Mouse (Mus musculus) c-Kit-positive CD71-positive TER-119-positive erythroid progenitor cells, embryonic 14.5 days (primary cell): ENCODE measurements around the gene Slc6a11.

Experiments
- DNase-seq: peaks from one replicate; pipeline ENCODE4 v3.0.0-alpha.2; 2013; ENCODE audit warnings: low spot score

The Slc6a11 gene

DNA sequence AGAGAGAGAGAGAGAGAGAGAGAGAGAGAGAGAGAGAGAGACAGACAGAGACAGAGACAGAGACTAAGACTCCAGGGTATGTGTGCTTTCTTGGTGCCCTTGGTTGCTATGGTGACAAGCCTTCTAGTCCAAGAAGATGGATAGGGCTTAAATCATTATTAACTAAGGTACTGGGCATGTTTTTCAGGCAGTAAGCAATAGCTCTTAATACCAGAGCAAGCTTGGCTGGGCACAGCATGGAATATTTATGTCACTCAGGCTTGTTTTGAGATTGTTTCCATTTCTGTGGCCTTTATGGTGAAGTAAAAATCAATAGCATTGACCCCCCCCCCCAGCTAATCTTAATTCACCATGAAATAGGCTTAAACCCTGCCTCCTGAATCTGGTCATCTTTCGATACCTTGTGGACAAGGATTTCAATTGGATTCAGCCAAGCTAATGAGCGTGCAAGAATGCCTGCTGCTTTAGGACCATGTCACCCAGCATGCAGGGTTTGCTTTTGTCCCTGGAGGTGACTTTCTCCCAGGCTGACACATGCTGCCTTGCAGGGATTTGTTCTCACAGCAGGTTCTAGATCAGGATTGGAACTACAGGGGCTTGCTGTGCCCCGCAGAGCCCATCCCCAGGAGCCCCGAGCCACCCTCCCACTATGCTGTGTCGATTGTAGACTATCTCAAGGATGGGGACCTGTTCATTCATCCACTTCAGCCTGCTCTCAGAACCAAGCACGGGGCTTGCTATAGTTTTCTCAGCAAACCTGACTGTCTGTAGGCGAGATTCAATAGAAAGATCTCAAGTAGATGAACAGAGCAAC, 51.5 kb downstream of the Slc6a11 start:
- DNase-seq = no peak

DNA sequence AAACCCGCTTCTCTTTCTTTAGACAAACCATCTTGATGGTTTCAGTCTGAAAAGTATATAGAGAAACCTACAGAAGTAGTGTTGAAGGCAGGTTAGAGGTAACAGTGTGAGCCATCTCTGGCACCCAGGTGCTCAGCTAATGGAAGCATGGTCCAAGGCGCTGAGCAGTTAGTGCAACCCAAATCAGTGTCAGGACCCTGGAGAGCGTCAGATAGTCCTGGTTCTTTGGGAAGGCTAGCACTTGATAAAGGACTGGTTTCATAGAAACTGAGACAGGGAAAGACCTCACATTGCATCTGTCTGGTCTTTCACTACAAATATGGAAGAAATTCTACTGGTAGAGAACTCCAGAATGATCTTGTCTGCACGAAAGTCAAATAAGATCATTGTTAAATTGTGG, 56.1 kb downstream of the Slc6a11 start:
- DNase-seq = no peak

DNA sequence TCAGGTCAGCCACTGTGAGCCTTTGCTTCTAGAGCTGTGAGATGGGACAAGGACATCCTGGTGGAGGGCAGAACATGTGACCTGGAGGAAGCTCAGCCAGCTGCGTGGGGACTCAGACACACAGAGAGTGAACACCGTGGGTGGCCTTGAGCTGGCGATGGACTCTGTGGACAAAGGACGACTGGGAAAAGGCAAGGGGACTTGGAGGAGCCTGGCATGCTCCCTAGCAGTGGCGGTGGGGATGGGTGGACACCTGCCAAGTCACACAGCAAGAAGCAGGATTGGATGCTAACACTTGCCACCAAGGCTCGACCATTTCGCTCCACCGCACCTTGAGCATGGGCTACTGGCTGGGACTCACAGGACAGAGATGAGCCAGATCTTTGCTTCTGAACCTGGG, 57.8 kb downstream of the Slc6a11 start:
- no peak for DNase-seq

DNA sequence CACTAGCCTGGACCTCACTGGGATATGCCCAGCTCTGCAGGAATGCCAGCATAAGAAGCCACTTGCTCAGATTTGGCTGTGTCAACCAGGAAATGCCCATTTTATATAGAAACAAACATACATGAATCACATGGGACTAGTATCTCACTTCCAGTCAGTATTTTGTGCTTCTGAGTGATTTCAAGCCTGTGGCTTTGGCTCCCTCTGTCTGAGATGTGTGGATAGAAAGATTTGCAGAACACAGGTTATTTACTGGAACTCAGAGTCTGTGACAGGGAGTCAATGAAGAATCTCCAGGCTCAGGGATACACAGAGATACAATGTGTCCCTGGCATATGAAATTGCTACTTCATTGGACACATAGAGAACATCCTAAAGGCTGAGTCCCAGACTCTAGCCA, 65.0 kb downstream of the Slc6a11 start:
- DNase-seq = no peak

DNA sequence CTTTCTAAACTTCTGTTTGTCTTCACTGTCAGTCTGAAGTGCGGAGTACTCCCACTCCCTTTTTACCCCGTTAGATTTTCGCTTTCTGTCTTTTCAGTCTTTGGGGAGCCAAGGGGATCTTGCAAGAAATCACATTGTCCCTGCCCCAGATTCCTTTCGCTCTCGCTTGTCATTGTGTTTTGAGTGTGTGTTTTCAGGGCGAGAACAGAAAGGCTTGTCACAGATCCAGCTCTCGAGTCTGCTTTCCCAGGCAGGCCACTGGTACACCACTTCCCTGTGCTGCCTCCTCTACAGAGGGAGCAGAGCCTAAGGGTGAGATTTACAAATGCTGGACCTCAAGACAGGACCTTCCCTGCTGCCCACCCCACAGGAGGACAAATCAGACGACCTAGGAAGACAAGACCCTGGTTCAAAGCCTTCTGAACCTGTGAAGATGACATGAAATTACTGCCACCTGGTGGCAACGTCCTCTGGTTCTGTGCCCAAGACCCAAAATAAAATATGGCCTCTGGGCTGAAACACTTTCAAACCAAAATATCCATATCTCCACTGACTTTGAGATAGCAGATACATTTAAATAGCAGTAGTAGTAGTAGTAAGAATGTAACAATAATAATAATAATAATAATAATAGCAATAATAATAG, 68.3 kb downstream of the Slc6a11 start:
- no peak for DNase-seq

DNA sequence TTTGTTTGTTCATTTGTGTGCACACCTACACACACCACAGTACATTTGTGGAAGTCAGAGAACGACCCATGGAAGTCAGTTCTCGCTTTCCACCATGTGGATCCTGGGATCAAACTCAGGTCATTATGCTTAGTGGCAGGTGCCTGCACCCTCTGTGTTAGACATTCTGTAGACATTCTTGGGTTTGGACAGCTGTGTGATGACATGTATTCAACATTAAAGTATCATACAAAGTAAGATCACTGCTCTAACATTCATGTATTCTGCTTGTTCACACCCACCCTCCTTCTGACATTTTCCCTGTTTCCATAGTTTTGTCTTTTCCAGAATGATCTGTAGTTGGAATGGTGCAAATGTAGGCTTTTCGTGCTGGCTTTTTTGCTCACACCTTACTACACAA, 73.5 kb downstream of the Slc6a11 start:
- no peak for DNase-seq

DNA sequence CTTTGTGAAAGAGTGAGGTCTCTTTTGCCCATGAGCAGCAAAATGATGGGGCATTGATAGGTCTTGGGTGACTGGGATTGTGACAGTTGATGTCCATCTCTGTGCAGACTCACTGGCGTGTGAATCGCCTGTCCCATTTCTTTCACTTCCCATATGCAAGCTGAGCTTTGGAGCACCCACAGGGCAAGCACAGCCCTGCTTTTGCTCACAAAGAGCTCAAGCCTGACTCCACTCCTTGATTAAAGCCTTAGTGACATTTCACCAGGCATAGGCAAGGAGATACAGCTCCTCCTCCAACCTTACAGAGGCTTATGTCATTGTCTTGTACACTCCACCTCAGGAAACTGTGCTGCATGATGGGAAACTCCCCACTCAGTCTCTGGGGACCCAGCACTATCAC, 77.3 kb downstream of the Slc6a11 start:
- DNase-seq = no peak

DNA sequence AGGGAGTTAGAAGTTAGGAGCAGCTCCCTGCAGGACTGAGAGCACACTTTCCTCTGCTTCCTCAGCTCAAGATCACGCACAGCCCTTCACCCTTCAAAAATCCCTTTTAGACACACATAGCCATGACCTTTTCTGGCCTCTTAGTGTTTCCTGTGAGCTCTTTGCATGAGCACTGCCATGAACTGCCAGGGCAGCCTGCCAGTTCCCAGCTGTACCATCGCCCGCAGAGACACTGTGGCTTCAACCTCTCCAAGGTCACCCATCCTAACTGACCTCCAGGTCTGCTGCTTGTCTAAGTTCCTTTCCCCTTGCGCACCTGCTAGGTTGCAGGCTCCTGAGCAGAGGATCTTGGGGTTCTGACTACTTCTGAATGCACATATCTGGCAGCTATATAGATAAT, 83.4 kb downstream of the Slc6a11 start:
- DNase-seq = no peak

DNA sequence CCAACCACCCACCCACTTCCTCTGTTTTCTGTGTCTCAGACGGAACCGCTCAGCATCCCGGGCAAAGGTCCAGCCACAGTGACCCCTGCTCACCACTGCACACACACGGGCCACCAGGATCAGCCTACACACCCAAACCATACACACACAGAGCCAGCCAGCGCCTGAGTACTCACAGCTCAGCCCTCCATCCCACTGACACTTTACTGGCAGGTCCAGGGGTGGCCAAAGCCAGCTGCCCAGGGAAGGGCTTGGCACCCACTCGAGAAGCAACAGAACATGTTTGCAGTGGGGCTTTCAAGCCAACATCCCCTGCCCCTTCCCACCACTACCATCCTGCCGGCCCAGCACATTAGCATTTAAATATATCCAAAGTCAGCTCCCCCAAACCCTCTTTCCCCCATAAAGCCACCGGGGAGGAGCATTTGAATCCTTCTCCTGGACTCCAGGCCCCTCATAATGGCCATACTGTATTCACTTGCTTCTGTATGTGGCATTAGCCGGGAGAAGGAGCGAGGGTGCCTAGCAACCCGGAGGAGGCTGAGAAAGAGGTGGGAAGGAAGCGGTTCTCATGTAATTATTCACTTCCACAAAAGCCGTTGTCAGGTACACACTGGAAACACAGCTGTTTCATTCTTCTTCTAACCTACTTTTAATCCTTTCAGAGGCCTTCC, 85.8 kb downstream of the Slc6a11 start:
- no peak for DNase-seq

DNA sequence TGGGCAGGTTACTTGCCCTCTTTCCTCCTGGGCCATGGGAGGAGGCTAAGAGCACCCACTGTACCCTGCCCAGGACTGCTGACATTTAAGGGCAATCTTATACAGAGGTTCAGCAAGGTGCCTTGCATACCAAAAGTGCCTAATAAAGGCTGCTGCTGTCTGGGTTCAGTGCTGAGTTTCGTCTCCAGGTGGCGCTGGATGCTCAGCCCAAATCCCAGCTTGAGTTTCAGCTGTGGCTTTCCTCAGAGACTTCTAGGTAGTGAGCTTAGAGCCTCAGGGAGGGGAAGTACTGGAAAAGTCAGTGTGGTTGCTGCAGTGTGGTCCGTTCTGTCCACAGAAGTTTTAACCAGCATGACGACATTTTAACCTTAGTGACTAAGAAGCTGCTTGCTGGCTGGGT, 93.4 kb downstream of the Slc6a11 start:
- DNase-seq = no peak

DNA sequence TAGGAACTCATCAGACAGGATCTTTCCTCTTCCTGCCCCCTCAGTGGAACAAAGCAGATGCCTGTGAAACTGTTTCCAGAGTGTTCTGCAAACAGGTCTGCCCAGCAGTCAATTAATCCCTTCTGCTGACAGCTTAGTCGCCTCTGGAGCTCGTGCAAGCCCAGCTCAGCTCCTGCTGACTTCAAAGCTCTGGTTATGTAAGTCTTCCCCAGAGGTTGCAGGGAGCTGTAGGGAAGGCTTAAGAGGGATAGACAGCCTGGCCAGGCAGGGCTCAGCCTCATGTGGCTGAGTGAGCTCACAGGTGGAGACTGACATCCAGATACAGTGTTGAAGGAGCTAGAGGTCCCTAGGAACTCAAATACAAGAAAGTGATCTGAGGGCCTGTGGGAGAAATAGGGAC, 96.3 kb downstream of the Slc6a11 start:
- DNase-seq = no peak

DNA sequence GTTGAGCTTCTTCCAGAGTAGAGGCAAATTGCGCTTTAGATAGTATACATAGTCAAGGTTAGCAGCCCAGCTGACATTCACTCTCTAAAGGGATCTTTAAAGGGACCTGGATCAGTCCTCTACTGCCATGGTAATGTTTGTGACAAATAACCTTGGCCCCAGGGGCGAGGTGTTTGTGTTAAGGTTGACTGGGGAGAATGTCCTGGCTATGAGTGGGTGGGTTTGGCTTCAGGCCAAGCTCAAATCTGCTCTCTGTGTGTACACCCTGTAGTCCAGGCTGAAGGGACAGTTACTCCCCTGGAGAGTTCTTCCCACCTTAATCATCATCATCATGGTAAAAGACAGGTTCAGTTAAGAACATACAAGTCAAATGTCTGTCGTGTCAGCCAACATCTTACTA, 97.2 kb downstream of the Slc6a11 start:
- DNase-seq = no peak

DNA sequence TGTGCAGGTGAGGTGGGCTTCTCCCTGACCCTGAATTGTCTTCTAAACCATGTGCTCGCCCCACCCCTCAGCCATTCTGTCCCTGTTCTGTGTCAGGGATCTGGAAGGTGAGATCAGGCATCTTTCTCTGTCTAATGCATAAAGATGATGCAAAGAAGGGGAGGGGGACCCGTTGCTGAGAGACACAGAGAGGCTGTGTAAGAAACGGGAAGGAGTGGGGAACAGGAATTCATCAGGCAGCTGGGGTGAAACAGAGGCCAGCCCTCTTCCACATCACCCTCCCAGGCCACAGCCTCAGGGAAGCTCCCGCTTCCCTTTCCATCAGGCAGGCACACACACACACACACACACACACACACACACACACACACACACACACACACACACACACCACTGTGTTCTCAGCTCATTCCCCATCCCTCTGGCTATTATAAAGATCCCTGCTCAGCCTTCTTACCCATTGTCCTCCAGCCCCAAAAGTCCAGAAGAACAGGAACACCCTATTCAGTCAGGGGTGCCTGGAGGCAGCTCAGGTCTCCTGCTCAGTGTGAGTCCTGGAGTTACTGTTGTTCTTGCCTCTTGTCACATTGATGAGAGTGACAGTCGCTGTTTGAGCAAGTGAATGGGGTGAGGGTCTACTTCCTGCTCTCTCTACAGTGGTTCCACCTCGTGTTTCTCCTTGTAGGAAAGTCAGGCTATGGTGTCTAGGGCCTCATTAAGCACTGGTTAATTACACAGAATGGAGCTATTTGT, 108.0 kb downstream of the Slc6a11 start:
- no peak for DNase-seq

DNA sequence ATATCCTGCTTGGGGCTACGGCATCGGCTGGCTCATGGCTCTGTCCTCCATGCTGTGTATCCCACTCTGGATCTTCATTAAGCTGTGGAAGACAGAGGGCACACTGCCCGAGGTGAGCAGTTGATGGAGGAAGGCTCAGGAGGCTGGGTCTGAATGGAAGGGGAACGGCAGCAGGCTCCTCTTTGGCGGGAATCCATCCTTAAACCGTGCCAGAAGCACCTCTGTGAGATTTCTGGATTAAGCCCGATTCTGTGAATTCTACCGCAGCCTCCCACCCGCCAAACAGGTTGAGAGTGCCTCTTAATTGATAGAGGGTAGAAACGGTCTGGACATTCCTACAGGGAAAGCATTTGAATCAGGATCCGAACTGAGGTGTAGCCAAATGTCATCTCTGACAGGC, 114.6 kb downstream of the Slc6a11 start:
- no peak for DNase-seq

DNA sequence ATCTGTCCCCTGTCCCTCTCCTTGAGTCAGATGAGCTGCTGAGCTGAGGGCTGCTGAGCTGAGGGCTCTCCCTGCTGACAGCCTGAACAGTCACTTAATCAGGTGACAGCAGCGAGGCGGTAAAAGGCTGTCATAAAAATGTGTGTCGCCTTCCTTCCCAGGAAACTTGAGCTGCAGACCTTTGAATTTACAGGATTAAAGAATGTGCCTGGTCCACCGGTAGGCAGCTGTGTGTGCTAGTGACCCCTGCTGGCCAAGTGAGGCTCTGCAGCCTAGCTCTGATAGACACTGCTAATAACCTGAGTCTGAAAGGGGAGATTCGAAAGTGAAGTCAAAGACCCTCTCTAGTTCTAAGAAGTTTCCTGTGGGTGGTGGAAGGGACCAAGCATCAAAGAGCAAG, 119.3 kb downstream of the Slc6a11 start:
- peak; percentile 23 for DNase-seq

DNA sequence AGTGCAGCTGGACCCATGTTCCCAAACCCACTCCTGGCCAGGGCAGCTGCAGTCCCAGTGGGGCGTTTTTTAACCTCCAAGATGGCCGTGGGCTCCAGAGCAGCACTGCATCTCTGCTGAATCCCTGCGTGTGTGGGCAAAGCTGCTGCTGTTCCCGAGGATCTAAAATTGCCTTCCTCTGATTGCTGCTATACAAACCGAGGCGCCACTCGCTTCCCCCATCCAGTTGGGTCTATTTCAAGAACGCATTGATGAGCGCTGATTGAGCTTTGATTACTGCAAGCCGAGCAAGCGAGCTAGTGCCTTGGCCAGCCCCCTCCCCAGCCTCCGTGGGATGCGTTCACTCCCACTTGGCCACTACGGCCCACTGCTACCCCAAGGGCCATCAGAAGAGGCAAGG, 123.9 kb downstream of the Slc6a11 start:
- no peak for DNase-seq

DNA sequence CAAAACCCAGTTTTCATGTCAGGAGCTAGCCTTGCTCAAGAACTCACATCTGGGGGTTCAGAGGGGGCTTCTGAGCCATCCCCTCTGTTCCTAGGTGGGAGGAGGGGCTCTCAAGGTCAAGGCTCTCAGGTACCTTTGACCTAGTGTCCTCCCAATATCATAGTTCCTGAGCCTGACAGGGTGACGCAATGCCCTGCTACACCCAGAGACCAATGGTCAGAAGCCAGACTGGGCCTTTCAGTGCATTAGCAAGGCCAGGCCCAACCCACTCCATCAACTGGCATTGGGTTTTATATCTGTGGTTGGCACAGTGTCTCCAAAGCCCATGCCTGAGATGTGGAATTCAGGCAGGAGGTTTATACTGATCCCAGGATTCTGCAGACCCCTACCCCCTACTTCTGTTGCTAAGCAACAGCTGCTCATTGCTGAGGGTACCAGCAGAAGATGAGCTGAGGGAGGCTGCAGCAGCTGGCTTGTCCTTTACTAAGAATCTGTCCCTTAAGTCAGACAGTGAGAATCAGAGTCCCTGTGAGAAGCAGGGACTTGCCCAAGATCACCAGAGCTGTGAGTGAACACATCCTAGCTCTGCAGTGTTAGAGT, 126.8 kb downstream of the Slc6a11 start:
- no peak for DNase-seq

DNA sequence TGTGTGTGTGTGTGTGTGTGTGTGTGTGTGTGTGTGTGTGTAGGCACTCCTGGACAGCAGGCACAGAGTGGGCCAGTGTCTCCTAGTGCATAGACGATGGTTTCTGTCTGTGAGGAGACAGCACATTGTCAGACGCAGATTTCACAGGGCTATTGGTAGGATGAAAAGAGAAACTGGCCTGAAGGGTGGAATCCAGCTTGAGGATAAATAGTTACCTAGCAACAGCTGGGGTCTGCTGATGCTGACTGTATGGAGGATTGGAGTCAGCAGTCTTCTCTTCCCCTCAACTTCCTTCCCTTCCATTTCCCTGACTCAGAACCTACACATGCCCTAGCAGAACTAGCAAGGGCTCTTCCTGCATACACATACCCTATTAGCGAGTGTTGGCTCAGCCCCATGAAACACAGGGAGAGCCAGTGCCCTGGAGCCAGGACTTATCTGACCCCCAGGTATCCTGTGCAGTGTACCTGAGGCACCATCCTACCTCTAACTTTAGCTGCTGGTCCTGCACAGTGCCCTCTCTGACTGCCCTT, 127.7 kb downstream of the Slc6a11 start:
- no peak for DNase-seq

DNA sequence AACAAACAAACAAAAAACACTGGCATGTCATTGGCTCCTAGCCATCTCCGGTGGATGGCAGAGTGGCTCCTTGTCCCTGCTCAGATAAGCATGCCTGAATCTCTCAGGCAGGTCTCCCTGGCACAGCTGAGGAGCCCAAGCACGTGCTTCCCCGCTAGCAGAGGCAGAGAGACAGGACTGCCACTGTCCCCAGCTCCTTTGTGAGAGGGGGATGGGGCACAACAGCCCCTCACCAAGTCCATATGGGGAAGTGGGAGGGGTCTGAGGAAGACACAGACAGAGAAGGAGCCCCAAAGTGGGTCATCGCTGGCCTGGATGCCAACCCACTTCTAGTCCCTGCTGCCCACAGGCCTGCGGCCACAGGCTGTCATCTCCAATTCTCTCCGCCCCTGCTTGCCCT, 130.6 kb downstream of the Slc6a11 start:
- DNase-seq = no peak

DNA sequence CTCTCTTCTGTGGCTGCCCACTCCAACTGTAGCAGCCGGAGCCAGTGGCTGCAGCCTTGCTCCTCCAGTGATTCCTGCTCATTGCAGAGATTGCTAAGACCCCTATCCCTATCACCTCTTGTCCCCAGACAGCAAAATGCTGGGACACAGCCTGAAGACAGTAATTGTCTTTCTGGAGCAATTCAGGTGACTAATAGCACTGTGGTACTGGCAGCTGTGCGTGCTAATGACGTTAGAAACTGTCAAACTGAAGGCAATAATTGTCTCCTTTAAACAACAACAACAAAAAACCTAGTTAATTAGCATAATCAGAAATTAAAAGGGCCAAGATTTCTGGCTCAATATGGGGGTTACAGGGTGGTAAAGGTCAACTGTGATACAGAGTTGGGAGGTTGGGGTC, 133.0 kb downstream of the Slc6a11 start:
- DNase-seq = no peak

DNA sequence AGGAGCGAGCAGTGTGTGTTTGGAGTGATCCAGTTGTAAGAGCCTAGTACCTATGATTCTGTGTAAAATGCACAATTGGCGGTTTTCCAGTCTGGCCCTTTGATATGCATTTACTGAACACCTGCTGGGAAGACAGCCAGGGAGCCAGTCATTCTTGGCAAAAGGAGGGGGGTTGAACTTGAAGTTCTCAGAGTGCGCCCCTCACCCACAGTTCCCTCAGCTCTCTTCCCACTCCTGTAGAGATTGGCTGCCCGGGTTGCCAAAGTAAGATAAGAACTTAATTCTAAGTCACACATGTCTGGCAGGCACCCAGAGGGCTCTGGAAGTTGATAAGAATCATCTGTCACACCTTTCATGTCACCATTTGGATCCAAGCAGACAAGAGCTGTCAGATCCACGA, 133.4 kb downstream of the Slc6a11 start:
- no peak for DNase-seq

DNA sequence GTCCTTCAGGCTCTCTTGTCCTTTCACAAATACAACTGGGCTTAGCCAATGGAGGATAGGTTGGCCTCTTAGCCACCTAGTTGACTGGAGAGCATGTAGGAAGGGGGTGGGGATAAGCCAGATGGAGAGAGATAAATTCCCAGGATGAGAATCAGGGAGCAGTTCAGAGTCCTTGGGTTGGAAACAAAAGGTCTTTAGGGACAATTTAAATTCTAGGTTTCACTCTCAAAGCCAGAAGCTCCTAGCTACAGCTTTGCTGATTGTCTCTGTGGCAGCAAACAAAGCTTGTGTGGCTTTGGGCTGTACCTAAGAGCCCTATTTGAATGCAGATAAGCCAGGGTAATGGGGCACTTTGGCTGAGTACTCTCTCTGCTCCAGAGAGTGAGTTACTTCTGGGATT, 135.2 kb downstream of the Slc6a11 start:
- DNase-seq = no peak
